Mouse (Mus musculus): ENCODE results near the gene Sf3a1.

DNA sequence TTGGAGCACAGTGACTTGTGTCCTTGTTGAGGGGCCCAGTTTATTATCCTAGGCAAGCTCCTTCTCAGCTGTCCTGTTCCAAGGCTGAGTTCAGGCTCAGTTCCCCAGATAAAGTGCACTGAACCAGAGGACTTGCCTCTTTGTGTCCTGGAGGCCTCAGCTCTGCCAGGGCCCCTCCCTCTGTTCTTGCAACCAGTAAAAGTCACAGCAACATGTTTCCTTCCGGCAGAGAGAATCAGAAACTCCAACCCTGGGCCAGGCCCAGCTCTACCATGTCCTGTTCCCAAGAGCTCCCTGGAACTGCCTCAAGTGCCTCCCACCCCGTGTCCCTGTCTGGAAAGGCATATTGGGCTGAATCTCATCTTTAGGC lies 43.5 kb downstream of the Sf3a1 start:
- TF ChIP-seq EP300 (IDR thresholded peaks at IDR 0.05; ENCODE audit: insufficient read depth, low read depth, low read length): peak; percentile 91
- TF ChIP-seq CTCF (IDR thresholded peaks at IDR 0.05): no peak
